Mouse (Mus musculus) v-Abl transformed pro-B cells (cell line): ENCODE measurements around the gene Gpr137.

Experiments
- in situ Hi-C, 2 experiments: fragments of 400-800 bp; cut with MboI; formaldehyde crosslinking; loops; one replicate each; pipeline ENCODE4 v1.15.1; 2025; ENCODE audit not compliant: unreplicated experiment in 2 of 2

The Gpr137 gene

DNA sequence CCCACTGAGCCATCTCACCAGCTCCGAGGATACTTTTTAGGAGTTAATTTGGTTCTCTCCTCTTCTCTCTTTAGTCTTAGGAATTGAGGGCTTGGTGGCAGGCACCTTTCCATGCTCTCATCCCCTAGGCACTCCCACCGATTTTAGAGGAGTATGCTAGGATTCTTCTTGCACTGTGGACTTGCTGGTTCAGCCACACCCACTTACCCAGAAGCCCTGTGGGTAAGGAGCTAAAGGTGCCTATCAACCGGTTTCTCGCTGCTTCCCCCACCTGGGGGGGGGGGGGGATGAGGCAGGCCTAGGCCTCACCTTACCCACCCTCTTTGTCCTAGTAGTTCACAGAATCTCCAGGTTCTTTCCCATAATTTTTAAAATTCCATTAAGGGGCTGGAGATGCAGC is 5.5 kb upstream of the Gpr137 start:
- in situ Hi-C loops: no loop called here

DNA sequence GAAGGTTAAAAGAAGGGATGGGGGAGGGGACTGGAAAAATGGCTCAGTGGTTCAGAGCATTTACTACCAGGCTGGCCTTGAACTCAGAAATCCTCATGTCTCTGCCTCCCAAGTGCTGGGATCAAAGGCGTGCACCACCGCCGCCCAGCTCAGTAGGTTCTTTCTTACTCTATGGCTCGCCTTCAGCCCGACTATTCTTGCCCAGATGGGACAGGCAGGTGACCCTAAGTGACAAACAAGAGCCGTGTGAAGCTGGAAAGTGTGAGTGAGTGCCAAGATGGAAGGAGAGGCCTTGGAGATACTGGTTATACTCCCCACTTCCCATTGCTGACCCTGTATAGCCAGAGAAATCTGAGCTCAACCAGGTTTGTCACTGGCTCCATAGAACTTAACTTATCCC is 1.4 kb upstream of the Gpr137 start:
- in situ Hi-C loops: no loop called here

- in situ Hi-C loops: no loop called here
These were observed 484 bp upstream of the Gpr137 start for GRCm38 (mm10) chr19:6942764-6943163.

- in situ Hi-C loops: no loop called here
These were observed 670 bp downstream of the Gpr137 start, which contains the start of gene Bad for GRCm38 (mm10) chr19:6941372-6942248. Gene Bad (plus strand): TSS chr19:6941861.

DNA sequence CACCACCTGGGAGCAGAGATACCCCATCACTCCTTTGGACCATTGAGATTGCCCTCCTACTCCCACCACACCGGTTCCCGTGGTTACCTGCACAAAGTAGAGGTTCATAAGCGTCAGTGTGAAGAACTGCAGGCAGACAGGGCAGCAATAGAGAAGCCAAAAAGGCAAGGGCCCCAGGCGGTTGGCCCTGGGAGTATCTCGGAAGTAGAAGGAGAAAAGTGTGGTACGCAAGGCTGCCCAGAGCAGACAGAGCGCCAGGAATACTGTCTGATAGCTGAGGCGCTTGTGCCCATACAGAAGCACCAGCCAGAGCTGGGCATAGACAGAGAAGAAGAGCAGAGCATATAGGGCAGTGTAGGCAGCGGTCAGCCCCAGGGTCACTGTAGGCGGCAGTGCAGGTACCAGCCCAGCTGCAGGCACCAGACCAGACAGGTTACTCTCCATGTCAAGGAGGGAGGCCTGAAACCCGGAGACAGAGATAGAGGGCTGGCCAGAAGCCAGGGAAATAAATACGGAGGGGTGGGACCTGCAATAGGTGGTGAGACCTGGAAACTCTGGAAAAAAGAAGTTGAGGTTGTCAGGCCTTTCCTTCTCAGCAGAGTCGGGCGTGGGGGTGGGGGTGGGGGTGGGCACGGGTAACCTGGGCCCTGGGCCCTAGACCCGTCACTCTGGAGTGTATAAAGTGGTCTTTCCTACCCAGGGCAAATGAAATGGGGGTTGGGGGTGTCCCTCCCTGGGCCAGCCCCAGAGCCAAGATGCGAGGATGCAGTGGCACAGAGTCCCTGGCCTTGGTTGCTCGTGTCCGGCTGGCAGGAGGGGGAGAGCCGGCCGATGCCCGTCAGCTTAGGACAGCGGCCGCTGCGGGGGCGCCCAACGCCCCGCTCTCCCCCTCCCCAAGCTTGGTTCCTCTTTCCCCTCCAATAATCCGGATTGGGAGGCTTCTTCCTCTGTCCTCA is 1.6 kb downstream of the Gpr137 start:
- in situ Hi-C loops: no loop called here

- in situ Hi-C loops: loop anchor here (5.0 to 10.0 kb wide), 2 partner anchors 445 to 447 kb away; no protein-coding TSS in a partner anchor
These were observed 2.9 kb downstream of the Gpr137 start for GRCm38 (mm10) chr19:6939106-6940002.

- in situ Hi-C loops: loop anchor here (5.0 to 10.0 kb wide), 2 partner anchors 443 to 446 kb away; no protein-coding TSS in a partner anchor
These were observed 4.5 kb downstream of the Gpr137 start for GRCm38 (mm10) chr19:6937541-6938465.

DNA sequence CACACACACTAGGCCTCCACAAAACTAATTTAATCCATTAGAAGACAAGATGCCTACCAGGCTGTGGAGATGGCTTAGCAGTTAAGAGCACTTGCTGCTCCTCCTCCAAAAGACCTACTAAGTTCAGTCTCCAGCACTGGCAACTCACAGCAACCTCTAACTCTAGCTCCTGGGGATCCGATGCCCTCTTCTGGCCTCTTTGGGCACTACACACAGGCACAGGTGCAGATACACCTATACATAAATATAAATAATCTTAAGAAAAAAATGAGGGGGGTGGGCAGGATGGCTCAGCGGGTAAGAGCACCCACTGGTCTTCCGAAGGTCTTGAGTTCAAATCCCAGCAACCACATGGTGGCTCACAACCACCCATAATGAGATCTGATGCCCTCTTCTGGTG is 6.0 kb downstream of the Gpr137 start:
- in situ Hi-C loops: loop anchor here (5.0 to 10.0 kb wide), 2 partner anchors 441 to 444 kb away; no protein-coding TSS in a partner anchor

DNA sequence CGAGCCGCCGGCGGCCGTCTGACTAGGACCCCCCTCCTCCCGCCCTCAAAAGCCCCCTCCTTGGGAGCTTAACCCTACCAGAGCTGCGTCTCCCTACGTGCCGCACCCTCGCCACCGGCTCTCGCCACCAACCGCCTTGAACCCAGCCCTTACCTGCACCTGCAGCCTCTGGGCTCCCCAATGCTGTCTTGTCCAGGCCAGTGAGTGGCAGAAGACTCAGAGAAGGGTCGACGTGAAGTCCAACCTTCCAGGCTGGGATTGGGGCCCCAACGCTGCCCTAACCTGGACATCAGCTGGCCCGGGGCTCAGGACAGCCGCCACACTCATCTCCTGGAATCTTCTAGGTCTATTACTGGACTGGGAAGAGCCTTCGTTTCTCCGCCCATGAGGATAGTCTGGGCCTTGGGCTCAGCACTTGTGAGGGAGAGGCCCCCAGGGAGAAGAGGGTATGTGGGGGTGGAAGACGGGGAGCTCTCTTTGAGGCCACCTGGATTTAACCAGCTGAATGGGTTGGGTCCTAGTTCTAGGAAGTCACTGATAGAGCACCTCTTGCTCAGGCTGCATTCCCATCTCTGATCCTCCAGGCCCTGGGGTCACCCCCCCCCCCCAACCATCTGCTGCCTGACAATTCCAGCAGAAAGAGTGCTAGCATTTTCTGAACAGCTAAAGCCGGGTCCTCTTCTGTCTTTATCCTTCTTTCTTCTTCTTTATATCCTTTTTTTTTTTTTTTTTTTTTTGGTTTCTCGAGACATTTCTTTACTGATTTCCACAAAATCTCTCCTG is 7.9 kb downstream of the Gpr137 start, which contains the start of gene Kcnk4:
Gene Kcnk4 (minus strand): TSS at position 321 of the 783 bp plus-strand sequence.
- in situ Hi-C loops: loop anchor here in 1 of 2 experiments (5.0 to 10.0 kb wide), 2 partner anchors 88 to 440 kb away; no protein-coding TSS in a partner anchor

DNA sequence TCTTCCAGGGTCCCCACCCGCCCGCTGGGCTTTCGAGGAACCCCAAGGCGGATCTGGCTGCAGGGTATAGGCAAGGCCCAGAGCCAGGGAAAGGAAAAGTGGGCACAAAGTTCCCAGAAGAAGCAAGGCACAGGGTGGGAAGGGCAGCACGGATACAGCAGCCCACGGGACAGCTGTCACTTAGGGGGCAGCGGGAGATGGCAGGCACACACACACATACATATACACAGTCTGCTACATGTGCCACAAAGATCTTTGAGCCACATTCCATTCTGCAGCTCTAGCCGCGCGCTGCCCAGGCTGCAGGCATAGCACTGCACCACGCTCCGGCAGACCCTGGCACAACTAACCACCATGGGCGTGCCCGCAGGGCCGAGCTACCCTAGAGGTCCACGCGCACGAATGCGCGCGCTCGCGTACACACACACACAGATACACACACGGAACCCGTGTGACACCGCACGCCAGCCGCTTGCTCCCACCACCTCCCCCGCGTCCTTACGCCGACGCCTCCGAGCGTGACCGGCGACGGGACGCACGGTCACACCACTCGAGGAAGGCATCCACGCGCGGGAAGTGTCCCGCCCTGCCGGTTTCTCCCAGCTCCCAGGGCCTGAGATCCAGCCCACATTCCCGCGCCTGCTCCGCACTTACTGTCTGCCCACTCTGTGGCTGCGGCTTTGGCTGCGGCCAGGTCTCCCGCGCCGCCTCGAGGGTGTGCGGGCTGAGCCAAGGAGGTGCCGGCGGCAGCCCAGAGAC is 8.7 kb downstream of the Gpr137 start:
- in situ Hi-C loops: loop anchor here in 1 of 2 experiments (5.0 to 10.0 kb wide), 2 partner anchors 89 to 439 kb away; no protein-coding TSS in a partner anchor

GRCm38 (mm10) chr19:6933102-6933435 is 9.2 kb downstream of the Gpr137 start:
- in situ Hi-C loops: loop anchor here in 1 of 2 experiments (5.0 to 10.0 kb wide), 2 partner anchors 89 to 438 kb away; no protein-coding TSS in a partner anchor

DNA sequence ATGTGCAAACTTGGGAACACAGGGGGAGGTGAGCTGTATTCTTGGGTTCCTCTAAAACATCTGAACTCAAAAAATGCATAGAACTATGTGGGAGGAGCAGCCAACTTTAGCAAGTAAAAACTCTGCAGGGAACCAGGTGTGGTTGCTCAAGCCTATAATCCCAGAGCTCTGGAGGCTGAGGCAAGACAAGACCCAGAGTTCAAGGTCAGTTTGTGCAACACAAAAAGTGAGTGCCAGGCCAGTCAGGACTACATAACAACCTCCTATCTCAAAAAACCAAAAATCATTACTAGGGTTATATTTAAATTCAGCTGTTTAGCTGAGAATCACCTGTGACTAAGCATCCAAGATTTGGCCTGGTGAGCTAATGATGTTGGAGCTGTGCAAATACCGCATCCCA is 10.3 kb downstream of the Gpr137 start:
- in situ Hi-C loops: loop anchor here in 1 of 2 experiments (5.0 to 10.0 kb wide), 2 partner anchors 90 to 437 kb away; no protein-coding TSS in a partner anchor

GRCm38 (mm10) chr19:6931002-6931401 is 11.3 kb downstream of the Gpr137 start:
- in situ Hi-C loops: loop anchor here in 1 of 2 experiments (5.0 to 10.0 kb wide), 2 partner anchors 91 to 436 kb away; no protein-coding TSS in a partner anchor

- in situ Hi-C loops: no loop called here
These were observed 14.2 kb downstream of the Gpr137 start for GRCm38 (mm10) chr19:6928080-6928479.

GRCm38 (mm10) chr19:6926559-6927255 is 15.6 kb downstream of the Gpr137 start:
- in situ Hi-C loops: no loop called here

- in situ Hi-C loops: no loop called here
These were observed 16.5 kb downstream of the Gpr137 start for GRCm38 (mm10) chr19:6925611-6926329.
